Mouse (Mus musculus) kidney, postnatal 36 days (tissue): ENCODE data around the gene Wnt9b.
A peak's percentile ranks its signal among the peaks of the same experiment; 100 is the strongest.

ENCODE experiments used
- DNase-seq, 2 experiments: peaks; one replicate each; pipeline ENCODE4 v3.0.0; 2021 to 2022; ENCODE audit warnings: mixed read lengths in 2 of 2

Wnt9b gene

DNA sequence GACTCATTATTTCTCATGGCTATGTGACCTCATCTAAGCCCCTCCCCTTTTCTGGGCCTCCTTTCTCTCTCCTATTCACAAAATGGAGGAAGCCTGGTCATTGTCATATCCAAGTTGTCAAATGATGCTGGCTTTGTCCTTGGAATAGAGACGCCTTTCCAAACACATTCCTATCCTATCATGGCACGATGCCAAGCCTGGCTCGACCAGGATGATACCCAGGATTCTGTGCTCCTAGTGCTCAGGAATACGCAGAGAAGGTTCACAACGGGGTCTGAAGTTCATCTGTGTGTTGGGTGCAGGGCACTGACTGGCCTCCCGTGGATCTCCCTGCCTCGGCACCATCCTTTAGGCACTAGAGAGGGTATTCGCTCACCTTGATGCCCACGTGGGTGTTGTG lies 18.0 kb downstream of the Wnt9b start:
- peak in 1 of 2 experiments; percentile 54 for DNase-seq

DNA sequence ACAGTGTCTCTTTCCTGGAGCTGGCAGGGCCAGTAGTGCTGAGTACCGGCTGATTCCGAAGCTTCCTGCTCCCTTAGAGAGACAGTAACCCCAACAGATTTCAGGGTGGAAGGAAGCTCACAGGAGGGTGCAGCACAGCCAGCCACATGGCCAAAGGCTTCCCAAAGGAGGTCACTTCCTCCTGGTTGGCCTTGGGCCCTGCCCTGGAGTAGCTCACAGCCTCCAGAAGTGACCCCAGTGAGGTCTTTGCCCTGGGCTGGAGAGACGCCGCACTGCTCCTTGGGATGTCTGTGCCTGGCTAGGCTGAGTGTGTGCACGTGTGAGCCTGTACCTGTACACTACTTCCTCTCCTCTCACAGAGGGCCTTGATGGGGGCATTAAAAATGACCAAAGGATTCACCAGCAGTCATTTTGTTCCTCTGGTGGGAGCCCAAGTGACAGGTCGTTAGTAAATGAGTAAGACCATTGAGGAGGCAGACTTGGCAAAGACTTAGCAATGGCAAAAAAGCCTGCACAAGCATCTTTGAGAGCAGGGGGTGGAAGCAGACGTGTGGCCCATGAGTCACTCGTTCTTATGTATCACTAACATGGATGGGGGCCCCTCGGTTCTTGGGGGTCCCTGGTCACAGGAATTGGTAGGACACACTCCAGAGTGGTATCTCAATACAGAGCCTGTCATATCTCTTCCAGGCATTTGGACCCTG lies 20.2 kb downstream of the Wnt9b start:
- peak; percentile 67 to 75 for DNase-seq

DNA sequence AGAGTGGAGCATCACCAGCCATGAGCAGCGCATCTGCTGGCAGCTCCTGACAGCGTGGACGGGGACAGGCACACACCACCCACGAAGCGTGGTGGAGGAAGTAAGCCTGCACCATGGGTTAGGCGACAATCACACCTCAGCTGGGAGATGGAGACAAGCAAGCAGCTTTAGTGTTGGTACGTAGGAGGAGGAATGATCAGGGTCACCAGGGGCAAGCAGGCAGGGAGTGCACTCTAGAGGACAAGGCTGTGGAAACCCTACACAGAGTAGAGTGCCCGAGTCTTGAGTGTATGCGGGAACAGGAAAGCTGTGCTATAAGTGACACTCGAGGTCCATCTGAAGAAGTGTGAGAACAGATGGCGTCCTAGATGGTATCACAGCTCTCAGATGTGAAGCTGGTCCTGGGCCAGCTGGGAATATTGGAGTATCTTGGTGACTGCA lies 25.3 kb downstream of the Wnt9b start:
- DNase-seq, result no peak

DNA sequence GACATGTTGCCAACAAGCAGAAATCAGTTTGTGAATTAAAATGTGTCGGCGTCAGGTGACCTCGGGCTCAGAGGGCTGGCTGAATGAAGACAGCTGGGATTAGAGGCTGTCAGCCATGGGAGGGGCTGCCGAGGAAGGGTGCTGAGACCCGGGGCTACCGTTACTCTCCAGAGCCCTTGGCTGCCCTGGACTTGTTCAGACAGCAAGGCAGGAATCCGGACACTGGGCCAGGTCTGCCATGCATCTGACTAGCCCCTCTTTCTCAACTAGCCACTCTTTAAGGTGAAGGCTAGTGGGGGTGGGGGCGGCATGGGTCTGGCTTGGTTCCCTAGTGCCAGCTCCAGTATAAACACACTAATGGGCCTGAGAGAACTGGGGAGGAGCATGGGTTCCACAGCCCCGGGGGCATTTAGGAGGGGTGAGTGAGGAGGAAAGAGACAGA lies 27.6 kb downstream of the Wnt9b start:
- DNase-seq, result peak; percentile 39 to 51

DNA sequence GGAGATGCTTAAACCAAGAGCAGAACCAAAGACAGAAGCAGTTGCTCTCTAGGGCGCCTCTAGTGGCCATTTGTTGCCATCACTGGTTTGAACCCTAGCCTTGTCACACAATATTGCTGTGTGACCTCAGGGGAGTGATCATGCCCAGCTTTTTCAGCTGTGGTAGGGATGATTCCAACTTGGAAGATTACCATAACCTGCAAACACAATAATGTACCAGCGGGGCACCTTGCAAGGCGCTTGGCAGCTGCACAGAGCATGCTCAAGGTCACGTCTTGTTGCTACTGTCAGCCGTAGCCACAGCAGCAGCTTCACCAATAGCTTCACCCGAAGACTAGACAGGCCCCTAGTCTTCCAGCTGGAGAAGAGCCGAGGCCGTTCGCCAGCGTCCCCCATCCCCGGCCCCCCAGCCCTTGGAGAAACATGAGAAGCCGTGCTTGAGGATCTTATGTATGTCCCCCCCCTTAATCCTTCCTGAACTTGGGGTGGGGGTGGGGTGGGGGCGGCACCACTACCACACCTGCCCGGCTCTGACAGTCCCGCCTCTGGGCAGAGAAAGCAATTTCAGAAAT lies 28.1 kb downstream of the Wnt9b start:
- peak; percentile 33 to 70 for DNase-seq

DNA sequence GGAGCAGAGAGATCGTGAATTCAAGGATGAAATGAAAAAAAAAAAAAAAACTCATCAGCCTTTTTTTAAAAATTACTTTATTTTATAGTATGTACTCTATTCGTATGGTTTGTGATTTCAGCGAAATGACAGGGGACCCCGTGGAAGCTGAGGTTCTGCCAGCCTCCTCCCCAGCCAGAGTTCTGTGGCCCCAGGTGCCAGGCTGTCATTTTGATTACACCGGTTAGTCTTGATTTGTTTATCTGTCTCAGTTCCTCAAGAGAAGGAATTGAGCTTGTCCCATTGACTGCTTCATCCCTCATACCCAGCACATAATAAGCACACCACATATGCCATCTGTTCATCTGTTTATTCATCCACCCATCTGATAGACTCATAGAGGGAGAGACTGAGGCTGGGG lies 30.2 kb downstream of the Wnt9b start:
- DNase-seq, result no peak

DNA sequence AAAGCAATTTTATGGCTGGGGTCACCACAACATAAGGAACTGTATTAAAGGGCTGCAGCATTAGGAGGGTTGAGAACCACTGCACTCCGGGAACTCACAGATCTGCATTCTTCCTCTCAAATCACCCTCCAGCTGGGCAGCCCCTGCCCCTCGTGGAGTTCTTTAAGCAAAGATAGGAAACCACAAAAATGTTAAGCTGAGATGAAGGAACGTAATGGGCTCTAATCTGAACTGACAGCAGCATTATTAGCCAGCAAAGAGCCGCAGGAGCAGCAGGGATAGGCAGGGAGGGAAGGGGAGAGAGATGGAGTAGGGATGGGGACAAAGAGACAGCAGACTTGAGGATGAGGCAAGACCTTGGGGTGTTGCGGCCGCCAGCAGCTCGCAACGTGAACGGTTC lies 32.6 kb downstream of the Wnt9b start:
- no peak for DNase-seq

DNA sequence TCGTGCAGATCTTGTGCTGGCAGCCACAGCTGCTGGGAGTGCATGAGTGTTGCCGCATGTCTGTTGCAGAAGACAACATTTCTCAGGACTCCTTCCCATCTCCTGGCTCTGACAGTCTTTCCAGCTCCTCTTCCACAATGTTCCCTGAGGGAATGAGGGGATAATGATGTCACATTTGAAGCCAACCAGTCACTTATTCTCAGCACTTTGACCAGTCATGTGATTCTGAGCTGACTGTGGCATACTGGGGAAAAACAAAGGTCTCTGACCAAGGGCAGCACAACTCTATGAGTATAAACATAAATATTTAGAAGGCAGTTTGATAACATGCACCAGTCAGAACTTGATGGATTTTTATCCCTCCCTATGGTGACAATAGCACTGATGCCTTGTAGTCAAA lies 35.5 kb downstream of the Wnt9b start:
- peak; percentile 33 to 35 for DNase-seq

DNA sequence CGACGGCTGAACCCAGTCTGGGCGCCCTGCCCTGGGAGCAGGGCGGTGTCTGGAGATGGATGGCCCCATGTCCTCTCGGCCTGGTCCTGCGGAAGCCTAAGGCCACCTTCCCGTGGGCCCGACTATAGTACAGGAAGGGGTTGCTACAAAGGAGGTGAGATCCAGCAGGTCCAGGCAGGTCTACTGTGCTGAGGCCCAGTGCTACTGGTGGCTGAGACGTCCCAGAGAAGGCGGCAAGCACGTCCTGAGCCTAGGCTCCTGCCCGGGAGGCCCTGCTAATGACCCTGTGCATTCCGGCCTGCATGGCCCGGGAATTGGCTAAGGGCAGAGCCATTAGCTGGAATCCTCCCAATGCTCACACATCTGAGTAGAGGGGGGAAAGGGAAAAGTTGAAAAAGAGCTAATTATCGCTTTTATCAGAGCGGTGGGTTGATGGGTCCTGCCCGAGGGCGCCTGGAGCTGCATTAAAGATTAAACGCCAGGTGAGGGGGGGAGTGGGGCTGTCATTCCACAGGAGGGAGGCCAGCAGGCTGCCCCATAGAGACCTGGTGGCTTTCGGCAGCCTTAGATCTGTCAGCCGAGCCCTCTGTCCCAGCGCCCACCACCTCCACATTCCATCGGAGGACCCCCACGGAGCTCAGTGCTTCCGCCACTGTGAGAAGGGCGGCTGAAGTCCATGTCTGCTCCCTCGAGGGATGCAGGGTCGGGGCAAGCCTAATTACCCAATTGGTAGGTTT lies 37.6 kb downstream of the Wnt9b start:
- DNase-seq, result peak; percentile 47 to 58

DNA sequence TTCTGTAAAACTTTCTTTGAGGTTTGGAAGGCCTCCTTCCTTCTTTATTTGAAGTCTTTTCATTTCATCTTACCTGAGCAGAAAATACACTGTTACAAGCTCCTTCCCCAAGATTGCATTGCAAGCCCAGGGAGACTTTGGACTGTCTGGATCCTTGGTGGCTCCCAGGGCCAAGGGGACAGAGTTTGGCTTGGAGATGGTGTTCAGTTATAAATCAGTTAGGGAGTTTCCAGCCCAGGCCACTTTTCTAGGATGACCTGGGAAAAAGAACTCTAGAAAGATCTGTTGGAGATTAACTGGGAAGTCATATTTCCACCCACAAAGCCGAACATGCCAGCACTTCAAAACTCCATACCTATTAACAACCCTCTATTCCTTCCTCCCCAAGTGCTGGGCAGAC lies 39.6 kb downstream of the Wnt9b start:
- peak; percentile 59 to 66 for DNase-seq

DNA sequence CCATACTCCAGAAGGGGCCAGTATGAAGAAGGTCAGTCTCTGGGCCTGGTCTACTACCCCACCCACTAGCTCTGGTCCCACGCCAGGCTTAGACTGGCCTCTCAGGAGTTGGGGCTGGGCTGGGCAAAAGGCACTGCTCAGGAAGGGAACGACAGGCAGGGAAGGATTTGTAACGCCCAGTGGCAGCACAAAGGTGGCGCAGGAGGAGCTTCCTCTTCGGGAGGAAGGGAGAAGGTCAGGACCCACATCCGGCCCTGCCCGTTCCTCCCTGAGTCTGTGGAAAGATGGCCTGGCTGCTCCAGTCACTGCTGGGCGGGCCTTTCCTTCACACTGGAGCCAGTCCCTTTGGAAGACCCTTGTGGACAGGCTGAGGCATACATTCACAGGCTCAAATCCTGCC lies 42.6 kb downstream of the Wnt9b start:
- peak; percentile 89 to 91 for DNase-seq

DNA sequence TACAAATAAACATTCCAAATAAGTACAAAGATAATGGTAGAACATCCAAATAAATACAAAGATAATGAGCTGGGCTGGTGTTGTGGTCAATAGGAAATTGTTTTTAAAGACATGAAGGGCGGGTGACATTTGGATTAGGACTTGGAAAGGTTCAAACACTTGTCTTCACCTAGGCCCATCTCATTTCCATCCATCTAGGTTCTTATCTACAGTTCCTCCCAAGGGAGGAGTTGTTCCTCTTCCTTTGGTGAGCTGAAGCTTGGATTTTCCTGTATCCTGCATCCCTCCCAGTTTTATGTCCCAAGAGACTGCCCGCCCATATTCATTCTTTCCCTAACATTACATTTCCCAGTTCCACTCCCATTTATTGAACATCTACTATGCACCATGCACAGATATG lies 51.4 kb downstream of the Wnt9b start:
- peak; percentile 13 to 65 for DNase-seq

DNA sequence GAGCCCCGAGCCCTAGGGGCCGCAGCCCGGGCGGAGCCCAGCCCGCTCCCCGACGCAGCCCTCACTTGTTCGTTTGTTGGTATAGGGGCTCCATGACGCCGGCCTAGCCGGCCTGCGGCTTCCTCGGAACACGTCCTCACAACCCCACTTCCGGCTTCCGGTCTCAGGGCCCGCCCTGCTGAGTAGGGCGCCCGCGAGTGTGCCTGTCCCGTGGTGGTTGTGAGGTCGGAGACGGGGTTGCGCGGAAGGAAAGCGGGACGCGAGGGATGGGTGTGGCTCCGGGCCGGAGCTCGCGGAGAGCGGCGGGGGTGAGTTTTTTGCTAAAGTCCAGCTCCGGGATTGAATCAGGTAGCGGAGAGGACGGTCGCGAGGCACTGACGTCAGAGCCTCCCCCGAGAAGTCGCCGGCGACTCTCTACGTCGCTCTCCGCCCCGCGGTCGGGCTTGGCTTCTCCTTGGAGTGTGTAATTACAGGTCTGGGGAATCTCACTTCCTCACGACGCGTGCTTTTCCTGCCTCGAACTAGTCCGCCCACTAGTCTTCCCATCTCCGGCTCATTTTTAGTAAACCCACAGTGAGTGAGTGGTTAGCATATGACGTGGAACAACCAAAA lies 52.0 kb downstream of the Wnt9b start, which contains the start of gene Gosr2:
TSS of gene Gosr2 (minus strand) at position 334 of the 612 bp plus-strand sequence.
- DNase-seq, result peak; percentile 94

DNA sequence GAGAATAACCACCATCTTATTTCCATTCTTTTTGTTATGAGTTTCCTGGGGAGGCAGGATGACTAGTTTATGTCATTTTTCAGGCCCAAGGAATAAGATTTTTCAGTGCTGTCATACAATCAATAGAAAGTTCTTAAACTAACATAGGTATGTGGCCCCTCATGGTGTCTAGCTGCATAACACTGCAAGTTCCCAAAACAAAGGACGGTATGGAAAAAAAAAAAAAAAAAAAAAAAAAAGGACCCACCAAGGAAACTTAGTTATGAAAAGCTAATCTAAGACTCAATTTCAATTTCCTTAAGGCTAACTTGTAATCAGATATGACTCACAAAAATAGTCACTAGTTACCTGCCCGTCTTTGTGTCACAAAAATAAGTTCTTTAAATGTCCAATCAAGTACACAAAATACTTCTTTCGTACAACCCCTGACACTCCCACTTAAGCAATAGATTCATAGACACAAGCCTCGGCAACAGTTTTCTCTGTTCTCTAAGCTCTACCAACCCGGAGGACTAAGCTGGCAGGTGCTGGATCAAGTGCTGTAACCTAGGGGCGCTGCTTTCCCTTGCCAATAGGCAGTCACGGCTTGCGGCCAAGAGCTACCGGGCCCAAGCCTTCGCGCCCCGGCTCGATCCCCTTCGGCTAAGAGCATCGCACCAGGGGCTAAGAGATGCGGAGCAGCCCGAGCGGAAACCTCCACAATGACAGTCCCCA lies 52.6 kb downstream of the Wnt9b start:
- peak in 1 of 2 experiments; percentile 59 for DNase-seq

DNA sequence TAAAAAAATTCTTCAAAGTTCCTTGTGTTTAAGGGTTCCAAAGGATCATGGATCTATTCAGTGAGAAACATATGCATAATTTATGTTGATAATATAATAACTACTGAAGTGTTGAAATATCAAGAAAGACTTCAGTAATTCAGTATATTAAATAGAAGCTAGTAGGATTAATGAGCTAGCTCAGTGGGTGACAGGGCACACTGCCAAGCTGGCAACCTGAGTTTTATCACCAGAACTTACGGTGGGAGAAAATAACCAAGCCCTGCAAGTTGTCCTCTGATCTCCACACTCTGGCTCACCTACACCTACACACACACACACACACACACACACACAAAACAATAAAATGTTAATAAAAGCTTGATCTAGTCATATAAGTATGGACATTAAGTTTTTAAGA lies 56.4 kb downstream of the Wnt9b start:
- DNase-seq, result peak in 1 of 2 experiments; percentile 35

DNA sequence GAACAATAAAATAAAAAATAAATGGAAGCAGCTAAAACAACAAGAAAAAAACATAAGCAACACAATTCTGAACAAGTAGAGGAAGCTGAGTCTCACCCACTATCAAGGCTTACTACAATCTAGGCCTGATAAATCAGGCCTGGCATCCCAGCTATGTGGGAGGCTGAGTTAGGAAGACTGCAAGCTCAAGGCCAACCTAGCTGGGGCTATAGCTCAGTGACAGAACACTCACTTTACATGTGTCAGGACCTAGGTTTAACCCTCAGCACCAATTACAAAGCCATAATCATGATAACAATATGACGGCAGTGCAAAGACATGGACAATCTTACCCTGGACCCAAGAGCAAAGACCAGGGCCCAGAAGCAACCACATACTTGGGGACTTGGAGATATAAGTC lies 58.6 kb downstream of the Wnt9b start:
- no peak for DNase-seq

DNA sequence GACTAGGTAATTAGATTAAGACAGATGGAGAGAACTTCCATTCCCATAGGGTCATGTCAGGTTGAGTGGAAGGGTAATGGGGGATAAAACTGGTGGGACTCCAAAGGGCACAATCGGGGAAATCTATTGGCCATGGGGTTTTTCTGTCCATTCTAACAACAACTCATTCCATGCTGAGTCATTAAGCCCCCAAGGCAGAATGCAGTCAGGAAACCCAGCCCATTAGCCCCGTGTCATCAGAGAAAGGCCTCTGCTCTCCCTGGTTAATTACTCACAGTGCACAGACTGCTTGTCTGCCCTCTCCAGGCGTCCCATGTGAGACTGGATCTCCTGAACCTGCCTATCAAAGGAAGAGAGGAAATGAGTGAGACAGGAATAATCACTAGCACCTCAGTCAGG lies 60.6 kb downstream of the Wnt9b start:
- peak in 1 of 2 experiments; percentile 34 for DNase-seq

DNA sequence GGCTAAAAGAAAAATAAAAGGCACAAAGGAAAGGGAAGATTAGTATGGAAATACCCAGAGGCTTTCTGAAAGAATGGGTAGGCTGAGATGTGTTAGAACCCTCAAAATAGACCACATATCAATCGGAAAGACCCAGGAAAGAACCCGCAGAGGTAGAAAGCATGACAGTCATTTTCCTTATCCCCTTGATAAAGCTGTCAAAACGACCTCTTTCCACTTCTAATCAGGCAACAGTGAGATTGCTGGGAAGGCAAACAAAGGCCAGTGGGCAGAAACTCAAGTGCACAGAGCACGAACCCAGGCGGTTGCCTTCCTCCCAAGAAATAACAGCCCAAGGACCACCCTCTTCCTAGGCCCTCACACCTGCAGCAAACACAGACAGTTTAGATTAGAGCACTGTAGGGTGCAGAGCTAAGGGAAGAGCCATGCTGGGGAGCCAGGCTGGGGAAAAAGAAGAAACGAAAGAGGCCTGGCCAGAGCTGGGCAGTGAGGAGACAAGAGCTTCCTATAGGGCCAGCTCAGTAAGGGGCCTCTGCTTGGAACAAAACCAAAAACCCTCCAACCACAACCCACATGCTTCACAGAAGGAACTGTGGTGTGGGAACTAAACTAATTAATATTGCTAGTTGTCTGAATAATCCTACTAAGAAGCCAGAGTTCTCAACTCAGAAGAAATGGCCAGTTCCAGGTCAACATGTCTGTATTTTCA lies 61.2 kb downstream of the Wnt9b start:
- DNase-seq, result no peak

DNA sequence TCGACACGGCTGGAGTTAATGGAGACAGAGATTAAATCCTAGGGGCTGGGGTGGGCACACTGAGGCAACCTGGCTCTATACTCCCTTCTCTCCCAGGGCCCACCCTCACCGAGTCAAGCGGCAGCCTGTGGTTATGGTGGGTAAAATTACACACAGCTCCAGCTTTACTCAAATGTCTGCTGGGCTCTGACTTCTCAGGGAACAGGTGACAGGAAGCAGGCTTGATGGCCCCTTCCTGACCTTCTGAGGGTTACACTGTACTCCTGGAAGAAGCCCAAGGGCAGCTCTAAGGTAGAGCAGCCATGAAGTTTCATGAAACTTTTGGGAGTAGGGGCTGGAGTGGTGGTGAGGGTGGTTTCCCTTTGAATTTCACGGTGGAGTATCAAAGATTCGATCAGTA lies 62.9 kb downstream of the Wnt9b start:
- DNase-seq, result no peak

DNA sequence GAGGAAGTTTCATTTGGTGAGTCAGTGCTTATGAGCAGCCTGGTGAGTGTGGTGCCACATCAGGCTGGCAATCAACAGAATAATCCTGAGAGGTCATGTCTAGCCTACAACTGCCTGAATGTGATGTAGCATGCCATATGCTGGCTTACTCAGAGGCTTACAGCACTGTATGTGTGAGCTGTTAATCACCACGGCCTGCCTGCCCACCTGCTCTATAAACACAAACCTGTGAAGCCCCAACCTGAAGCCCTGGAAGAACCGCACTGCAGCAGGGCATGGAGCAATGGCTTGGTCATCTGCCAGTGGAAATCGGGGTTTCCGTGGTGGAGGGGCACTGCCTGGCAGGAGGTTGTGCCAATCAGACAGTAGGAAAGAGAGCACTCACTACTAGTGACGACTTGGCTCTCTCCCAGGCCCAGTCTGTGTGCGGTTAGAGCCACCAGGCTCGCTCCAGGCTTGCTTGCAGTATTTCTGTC lies 64.3 kb downstream of the Wnt9b start:
- DNase-seq, result peak in 1 of 2 experiments; percentile 21

DNA sequence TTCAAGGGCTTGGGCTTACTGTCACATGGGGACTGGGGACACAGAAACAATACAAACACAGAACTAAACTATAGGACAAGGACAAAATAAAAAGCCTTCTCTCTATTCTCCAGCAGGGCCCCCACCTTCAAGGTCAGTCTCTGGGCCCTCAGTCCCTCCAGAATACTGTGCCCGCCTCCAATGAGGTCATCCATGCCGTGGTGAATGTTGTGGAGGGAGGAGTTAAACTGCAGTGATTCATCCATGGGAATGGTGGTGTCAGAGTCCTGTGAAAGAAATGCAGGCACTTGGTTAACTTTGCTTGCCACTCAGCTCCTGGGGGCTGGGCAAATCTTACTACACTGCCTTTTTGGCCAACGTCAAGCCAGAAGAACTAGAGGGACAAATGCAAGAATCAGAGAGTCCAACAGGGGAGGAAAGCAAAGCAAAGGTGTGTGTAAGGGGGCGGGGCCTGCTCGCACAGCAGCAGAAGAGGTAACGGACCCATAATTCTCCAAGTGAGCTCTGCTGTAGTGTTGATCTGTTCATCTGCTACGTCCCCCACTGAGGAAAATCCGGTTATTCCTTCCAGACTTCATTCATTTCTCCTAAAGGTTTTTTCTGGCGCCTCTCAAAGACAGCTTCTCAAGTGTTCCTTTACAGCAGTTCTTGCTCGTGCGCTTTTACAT lies 65.8 kb downstream of the Wnt9b start:
- no peak for DNase-seq
